Mouse (Mus musculus): ENCODE measurements around the gene Ahnak2. TPM values are rescaled to one million over a fixed set of nuclear protein-coding genes. Genes with fewer than 3 reads are reported as not detected.

Gene Ahnak2
- total RNA-seq, 2 experiments from 2014 or later, result 9.8 to 12.0 TPM

DNA sequence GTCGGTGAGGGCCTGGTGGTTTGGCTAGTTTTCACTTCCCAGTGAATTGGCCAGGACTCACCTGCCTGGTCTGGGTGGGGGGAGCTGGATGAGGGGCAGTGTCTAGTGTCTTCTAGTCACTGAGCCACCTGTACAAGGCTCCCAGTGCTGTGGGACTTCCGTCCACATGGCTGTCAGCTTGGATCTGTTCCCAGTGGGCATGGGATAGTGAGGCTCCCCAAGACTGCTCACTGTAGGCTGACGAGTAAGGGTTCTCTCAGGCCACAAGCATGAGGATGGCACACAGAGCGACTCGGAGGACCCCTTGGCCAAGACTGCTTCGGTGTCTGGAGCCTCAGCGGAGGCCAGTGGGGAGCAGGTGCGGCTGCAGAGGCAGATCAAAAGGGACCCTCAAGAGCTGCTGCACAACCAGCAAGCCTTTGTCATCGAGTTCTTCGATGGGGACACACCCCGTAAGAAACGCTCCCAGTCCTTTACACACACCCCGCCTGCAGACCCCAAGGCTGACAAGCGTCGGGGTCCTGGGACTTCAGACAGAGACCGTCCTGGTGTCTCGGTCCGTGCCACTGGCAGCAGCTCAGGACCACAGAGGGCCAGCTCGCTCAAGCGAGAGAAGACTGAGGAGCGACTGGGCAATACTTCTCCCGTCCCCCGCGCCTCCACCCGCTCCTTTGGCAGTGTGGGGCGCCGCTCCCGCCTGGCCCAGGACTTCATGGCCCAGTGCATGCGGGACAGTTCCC, 66.4 kb downstream of the Ahnak2 start:
- no peak for DNase-seq (ENCODE audit: low spot score in 2 of 2)

DNA sequence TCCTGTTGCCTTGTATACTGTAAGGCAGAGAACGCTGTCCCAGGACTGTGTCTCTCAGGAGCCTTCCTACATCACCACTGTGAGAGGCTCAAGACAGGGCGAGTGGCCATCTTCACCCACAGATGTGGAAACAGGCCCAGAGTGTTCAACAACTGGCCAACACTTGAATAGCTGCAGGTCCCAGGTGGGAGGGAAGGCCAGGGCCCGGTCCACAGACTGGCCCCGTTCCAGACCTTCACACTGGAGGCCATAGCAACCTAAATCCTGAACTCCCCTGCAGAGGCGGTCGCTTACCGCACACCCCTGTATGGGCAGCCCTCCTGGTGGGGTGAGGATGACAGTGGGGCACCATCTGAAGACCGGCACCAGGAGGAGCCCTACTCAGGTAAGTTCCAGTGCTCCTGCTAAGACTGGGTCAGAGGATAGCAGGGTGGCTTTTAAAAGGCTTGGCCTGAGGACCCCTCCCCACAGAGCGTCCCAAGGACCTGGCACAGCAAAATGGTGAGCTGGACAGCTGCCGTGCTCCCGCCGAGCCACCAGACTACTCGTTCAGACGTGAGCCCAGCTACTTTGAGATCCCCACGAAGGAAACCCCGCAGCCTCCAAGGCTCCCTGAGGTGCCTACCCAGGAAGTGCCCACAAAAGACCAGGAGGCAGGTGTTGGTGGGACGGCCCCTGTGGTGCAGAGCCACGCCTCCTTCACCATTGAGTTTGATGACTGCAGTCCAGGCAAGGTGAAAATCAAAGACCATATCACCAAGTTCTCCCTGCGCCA, 67.4 kb downstream of the Ahnak2 start:
- DNase-seq (ENCODE audit: low spot score in 2 of 2), result no peak

- DNase-seq (ENCODE audit: low spot score in 2 of 2), result no peak
These were observed 68.2 kb downstream of the Ahnak2 start for GRCm38 (mm10) chr12:112734108-112734820.

- no peak for DNase-seq (ENCODE audit: low spot score in 2 of 2)
These were observed 69.9 kb downstream of the Ahnak2 start for GRCm38 (mm10) chr12:112732591-112732990.

DNA sequence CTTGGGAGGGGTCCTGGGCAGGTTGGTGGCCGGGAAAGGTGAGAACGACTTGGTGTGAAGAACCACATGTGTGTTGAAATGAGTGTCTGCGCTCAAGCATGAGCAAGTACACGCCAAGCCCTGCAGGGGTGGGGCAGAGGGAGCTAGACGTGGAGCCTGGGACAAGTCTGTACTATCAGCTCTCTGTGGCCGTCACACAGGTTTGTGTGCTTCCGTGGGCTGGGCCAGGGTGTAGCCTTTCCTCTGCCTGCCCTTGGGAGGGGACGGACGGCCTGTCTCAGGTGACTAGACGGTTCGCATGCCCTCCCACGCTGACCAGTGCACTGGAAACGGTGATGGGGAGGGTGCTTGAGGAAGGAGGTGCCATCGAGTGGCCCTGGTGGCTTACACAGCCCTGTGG, 71.6 kb downstream of the Ahnak2 start:
- no peak for DNase-seq (ENCODE audit: low spot score in 2 of 2)

DNA sequence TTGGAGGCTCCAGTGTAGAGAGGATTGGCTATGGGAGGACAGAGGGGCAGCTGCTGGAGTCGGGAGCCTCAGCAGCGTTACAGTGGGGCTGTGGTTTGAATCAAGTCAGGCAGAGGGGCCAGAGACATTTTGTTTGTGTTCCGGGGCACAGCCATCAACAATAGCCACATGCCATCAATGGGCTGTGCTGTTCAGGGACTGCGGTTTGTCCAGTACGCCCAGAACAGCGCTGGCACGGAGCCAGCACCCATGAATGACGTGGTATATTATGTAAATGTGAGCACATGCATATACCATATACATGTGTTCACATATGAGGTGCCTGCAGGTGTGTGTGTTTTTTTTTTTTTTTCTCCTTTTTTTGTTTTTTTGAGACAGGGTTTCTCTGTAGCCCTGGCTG, 74.7 kb downstream of the Ahnak2 start:
- no peak for DNase-seq (ENCODE audit: low spot score in 2 of 2)

- DNase-seq (ENCODE audit: low spot score in 2 of 2), result peak in 1 of 2 experiments; percentile 53
These were observed 78.2 kb downstream of the Ahnak2 start for GRCm38 (mm10) chr12:112724077-112724805.

DNA sequence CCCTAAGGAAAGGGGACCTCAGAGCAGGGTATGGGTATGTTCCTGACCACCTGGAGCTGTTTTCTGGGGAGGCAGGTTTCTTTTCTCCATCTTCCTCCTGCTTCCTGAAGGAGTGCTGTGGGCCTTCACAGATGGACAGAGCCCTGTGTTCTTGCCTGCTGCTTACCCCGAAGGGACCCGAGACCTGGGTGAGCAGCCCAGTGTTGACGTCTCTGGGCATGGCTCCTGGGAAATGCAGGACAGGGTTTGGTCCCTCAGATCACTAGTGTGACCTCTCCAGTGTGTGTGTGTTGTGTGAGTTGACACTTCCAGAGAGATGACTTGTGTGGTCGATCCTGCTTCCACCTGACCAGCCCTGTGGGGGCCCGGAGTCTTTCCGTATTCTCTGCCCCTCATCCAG, 79.0 kb downstream of the Ahnak2 start:
- DNase-seq (ENCODE audit: low spot score in 2 of 2), result no peak

DNA sequence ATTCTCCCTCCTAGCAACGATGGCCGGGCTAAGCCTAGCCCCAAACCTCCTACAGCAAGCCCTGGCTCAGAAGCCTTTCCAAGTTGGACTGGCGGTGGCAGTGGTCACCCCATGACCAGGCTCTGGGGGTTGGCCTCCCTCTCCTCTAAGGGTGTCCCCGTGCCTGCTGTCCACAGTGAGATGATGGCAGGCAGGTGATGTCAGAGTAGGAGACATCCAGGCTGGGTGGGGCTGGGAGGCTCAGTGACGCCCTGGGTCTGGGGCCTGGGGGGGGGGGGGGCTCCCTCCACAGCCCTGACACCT, 79.5 kb downstream of the Ahnak2 start:
- no peak for DNase-seq (ENCODE audit: low spot score in 2 of 2)

GRCm38 (mm10) chr12:112722240-112723027, 80.0 kb downstream of the Ahnak2 start:
- DNase-seq (ENCODE audit: low spot score in 2 of 2), result peak in 1 of 2 experiments; percentile 33

Small RNAs within 50 kb of the gene (microRNA-seq; reads per million reads assigned to microRNA genes)
- gene Mir6940, result not detected

Other genes starting within 250 kb of the Ahnak2 start
- 10 to 100 TPM; 26.5 to 27.3 TPM for gene Inf2, start 213.9 kb downstream of the Ahnak2 start, total RNA-seq (2021)
- gene Adssl1, start 182.6 kb downstream of the Ahnak2 start, total RNA-seq (2021), result 10 to 100 TPM; 17.1 to 19.5 TPM
- 10 to 100 TPM; 69.9 to 72.6 TPM for gene Siva1, start 158.0 kb downstream of the Ahnak2 start, total RNA-seq (2021)
- gene Akt1, start 127.8 kb downstream of the Ahnak2 start, total RNA-seq (2021), result 100 to 1,000 TPM; 334 to 351 TPM
- 1 to 10 TPM; 6.4 to 6.8 TPM for gene Zbtb42, start 123.8 kb downstream of the Ahnak2 start, total RNA-seq (2021)
- 10 to 100 TPM; 49.2 to 56.6 TPM for gene Cep170b, start 82.2 kb downstream of the Ahnak2 start, total RNA-seq (2021)
- gene Pld4, start 42.0 kb downstream of the Ahnak2 start, total RNA-seq (2021), result 10 to 100 TPM; 11.8 to 15.2 TPM
- gene Clba1, start 6.3 kb upstream of the Ahnak2 start, total RNA-seq (2021), result 1 to 10 TPM; 8.2 to 10.0 TPM
- gene Cdca4, start 26.8 kb upstream of the Ahnak2 start, total RNA-seq (2021), result 10 to 100 TPM; 31.1 to 32.5 TPM
- under 1 TPM; 0.20 to 0.39 TPM for gene Gpr132, start 65.6 kb upstream of the Ahnak2 start, total RNA-seq (2021)
- 10 to 100 TPM; 15.2 to 18.3 TPM for gene Jag2, start 127.1 kb upstream of the Ahnak2 start, total RNA-seq (2021)
- 10 to 100 TPM; 42.1 to 46.3 TPM for gene Nudt14, start 139.5 kb upstream of the Ahnak2 start, total RNA-seq (2021)
- 10 to 100 TPM; 27.1 to 29.2 TPM for gene Btbd6, start 173.8 kb upstream of the Ahnak2 start, total RNA-seq (2021)
- 10 to 100 TPM; 81.9 to 82.9 TPM for gene Brf1, start 198.0 kb upstream of the Ahnak2 start, total RNA-seq (2021)
- 10 to 100 TPM; 46.0 to 50.4 TPM for gene Pacs2, start 211.9 kb upstream of the Ahnak2 start, total RNA-seq (2021)

All from adrenal gland, postnatal 4 days (tissue).